Comparison of ENCODE assay signal across 10 mouse cellular contexts in the genomic region with DNA sequence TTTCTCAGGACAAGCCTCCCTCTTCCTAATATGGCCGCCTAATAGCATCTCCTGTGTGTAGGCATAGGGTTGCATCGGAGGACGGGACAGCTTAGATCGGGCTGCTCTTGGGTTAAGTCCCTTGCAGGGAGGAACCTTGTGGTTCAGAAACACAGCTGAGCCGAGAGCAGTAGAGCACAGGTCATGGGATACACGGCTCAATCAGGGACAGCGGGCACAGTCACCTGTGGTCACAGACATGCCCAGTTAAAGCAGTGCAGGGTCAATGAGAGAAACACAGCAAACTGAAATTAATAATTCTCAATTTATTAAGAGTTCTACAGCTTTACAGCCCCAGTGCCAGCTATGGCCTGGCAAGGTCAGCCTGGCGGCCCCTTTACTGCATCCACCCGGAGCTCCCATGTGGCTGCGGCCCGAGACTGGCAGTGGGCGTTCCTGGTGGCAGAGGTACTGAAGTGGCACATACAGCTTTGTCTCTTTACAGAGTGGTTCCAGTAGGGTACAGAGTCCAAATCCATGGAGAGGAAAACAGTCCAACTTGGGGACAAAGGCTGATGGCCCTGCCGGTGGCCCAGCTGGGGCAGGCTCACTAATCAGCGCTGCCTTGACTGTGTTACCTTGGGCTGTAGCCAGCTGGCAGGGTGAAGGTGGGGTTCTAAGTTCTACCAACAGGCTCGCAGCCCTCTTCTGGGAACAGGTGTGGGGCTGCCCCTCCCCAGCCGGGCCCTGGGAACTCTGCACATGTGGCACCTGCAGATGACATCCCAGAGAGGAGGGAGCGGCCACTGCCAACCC. TPM values are rescaled to one million over a fixed set of nuclear protein-coding genes. Genes with fewer than 3 reads are reported as not detected.
DNase-seq lines count a peak whose midpoint lies in the region; ATAC-seq lines count a peak whose summit lies in the region.
"Had no signal": no experiment of that assay in that cellular context is flagged by ENCODE, and none has a peak within 500 bp of the region (broad histone marks: within the 10 kb centered on the region; RNA-seq: fewer than 3 reads in every experiment).

No protein-coding gene starts in this region.

- H3K27ac ChIP-seq in forebrain, embryonic 13.5 days, result peak overlapping the region; percentile 45
- no peak overlapping the region for H3K27ac ChIP-seq in forebrain, embryonic 10.5 days
- H3K27ac ChIP-seq in liver, embryonic 12.5 days, result no peak overlapping the region
- H3K27ac ChIP-seq: macrophage had no signal

- H3K27me3 ChIP-seq in forebrain, embryonic 13.5 days, result no peaks in the 10 kb centered on the region
- no peaks in the 10 kb centered on the region for H3K27me3 ChIP-seq in forebrain, embryonic 10.5 days (ENCODE audit: poor library complexity, severe bottlenecking)
- no peaks in the 10 kb centered on the region for H3K27me3 ChIP-seq in liver, embryonic 12.5 days (replicated peaks)

- H3K9ac ChIP-seq in forebrain, embryonic 13.5 days, result no peak overlapping the region
- no peak overlapping the region for H3K9ac ChIP-seq in liver, embryonic 12.5 days

- H3K9me3 ChIP-seq in forebrain, embryonic 13.5 days (replicated peaks), result no peaks in the 10 kb centered on the region
- H3K9me3 ChIP-seq in forebrain, embryonic 10.5 days, result no peaks in the 10 kb centered on the region
- no peaks in the 10 kb centered on the region for H3K9me3 ChIP-seq in liver, embryonic 12.5 days (replicated peaks)

- no peak; the same call in 1 of the 2 replicates for ATAC-seq in forebrain, embryonic 13.5 days
- ATAC-seq in liver, embryonic 12.5 days, result peak; percentile 19; the same call in 1 of the 2 replicates
- ATAC-seq in granulocyte monocyte progenitor cell, adult 5-6 weeks (replicated peaks; ENCODE audit: poor library complexity, severe bottlenecking), result no peak

- no peak overlapping the region for H3K4me3 ChIP-seq in forebrain, embryonic 13.5 days
- no peak overlapping the region for H3K4me3 ChIP-seq in forebrain, embryonic 10.5 days
- no peak overlapping the region for H3K4me3 ChIP-seq in liver, embryonic 12.5 days

- no peak overlapping the region for H3K4me2 ChIP-seq in forebrain, embryonic 13.5 days
- no peak overlapping the region for H3K4me2 ChIP-seq in liver, embryonic 12.5 days

- H3K36me3 ChIP-seq in forebrain, embryonic 13.5 days (ENCODE audit: poor library complexity, severe bottlenecking), result peaks cover 81% of the 10 kb centered on the region
- peaks cover 79% of the 10 kb centered on the region for H3K36me3 ChIP-seq in forebrain, embryonic 10.5 days (replicated peaks)
- H3K36me3 ChIP-seq in liver, embryonic 12.5 days, result peaks cover 86% of the 10 kb centered on the region

- DNase-seq in forebrain, embryonic 10.5 days (ENCODE audit: extremely low spot score, low spot score), result no peak
- DNase-seq in right cerebral cortex, postnatal 10 days (ENCODE audit: low spot score in 2 of 2), result peak; percentile 66 to 67
- no peak for DNase-seq in right cerebral cortex, adult 2 months (ENCODE audit: low spot score in 2 of 2)
- no peak for DNase-seq in MN1 (ENCODE audit: low spot score)
- DNase-seq in urinary bladder, postnatal 10 days (ENCODE audit: low spot score), result no peak
- DNase-seq: B cell, adult 2 months had no signal

- H3K4me1 ChIP-seq in forebrain, embryonic 13.5 days, result peaks cover 12% of the 10 kb centered on the region; the same call in 1 of the 2 replicates
- H3K4me1 ChIP-seq in forebrain, embryonic 10.5 days, result 0 out of 2 replicates have a peak, but pooled peaks cover 4% of the 10 kb centered on the region
- H3K4me1 ChIP-seq in liver, embryonic 12.5 days, result peaks cover 21% of the 10 kb centered on the region

- WGBS in forebrain, embryonic 13.5 days, result 83% methylated on average over 17 of the region's 17 CpGs
- WGBS in forebrain, embryonic 10.5 days, result 93% methylated on average over 17 of the region's 17 CpGs
- WGBS in liver, embryonic 12.5 days (ENCODE audit: insufficient replicate concordance), result 84% methylated on average over 17 of the region's 17 CpGs

RNA-seq across cellular contexts. Expression of a gene that starts 27.5 kb away (rescaled TPM):
- polyA plus RNA-seq in forebrain, embryonic 13.5 days (2015; fragmentation: Nextera tagmentation; extraction: Ambion mirVana), result 86.5 and 92.2 TPM in 2 replicates
- 50.8 and 51.2 TPM in 2 replicates for polyA plus RNA-seq in forebrain, embryonic 10.5 days (2016; fragmentation: Nextera tagmentation; extraction: Ambion mirVana)
- polyA plus RNA-seq in liver, embryonic 12.5 days (2016; fragmentation: Nextera tagmentation; extraction: Ambion mirVana), result 20.9 and 21.8 TPM in 2 replicates
- total RNA-seq in granulocyte monocyte progenitor cell, adult 5-6 weeks (2014; fragmentation: Nextera tagmentation), result 7.6 and 11.1 TPM in 2 replicates
- total RNA-seq in granulocyte monocyte progenitor cell, adult 5-6 weeks (2017), result 9.5 and 11.6 TPM in 2 replicates

RNA-seq across cellular contexts. Expression of a gene that starts 31.1 kb away (rescaled TPM):
- polyA plus RNA-seq in forebrain, embryonic 13.5 days (2015; fragmentation: Nextera tagmentation; extraction: Ambion mirVana), result 16.2 and 16.8 TPM in 2 replicates
- polyA plus RNA-seq in forebrain, embryonic 10.5 days (2016; fragmentation: Nextera tagmentation; extraction: Ambion mirVana), result 7.7 and 11.1 TPM in 2 replicates
- 15.2 and 16.7 TPM in 2 replicates for polyA plus RNA-seq in liver, embryonic 12.5 days (2016; fragmentation: Nextera tagmentation; extraction: Ambion mirVana)
- total RNA-seq in granulocyte monocyte progenitor cell, adult 5-6 weeks (2014; fragmentation: Nextera tagmentation), result 11.5 and 39.3 TPM in 2 replicates
- total RNA-seq in granulocyte monocyte progenitor cell, adult 5-6 weeks (2017), result 10.1 and 16.9 TPM in 2 replicates

Comparison
In these comparisons a context has a peak if more than half of its experiments do, and no peak if none do; other contexts are left out.
1. DNase-seq: peak in right cerebral cortex, postnatal 10 days (2 of 2); none in forebrain, embryonic 10.5 days (single experiment), right cerebral cortex, adult 2 months (0 of 2), MN1 (single experiment) and urinary bladder, postnatal 10 days (single experiment).